Mouse (Mus musculus): Measurements from ENCODE around the gene Kcnj4. TPM values are rescaled to one million over a fixed set of nuclear protein-coding genes. Genes with fewer than 3 reads are reported as not detected.

The Kcnj4 gene
- total RNA-seq, 2 experiments from 2014 or later, result 87.2 to 88.5 TPM

- DNase-seq (ENCODE audit: low spot score in 2 of 2), result no peak
These were observed 8.9 kb upstream of the Kcnj4 start for GRCm38 (mm10) chr15:79513940-79514339.

- DNase-seq (ENCODE audit: low spot score in 2 of 2), result peak; percentile 73 to 89
These were observed 6.7 kb upstream of the Kcnj4 start for GRCm38 (mm10) chr15:79511553-79512320.

- DNase-seq (ENCODE audit: low spot score in 2 of 2), result no peak
These were observed 5.4 kb upstream of the Kcnj4 start for GRCm38 (mm10) chr15:79510425-79510824.

- no peak for DNase-seq (ENCODE audit: low spot score in 2 of 2)
These were observed 5.0 kb upstream of the Kcnj4 start for GRCm38 (mm10) chr15:79509998-79510397.

GRCm38 (mm10) chr15:79507055-79507828 is 2.2 kb upstream of the Kcnj4 start:
- no peak for DNase-seq (ENCODE audit: low spot score in 2 of 2)

- no peak for DNase-seq (ENCODE audit: low spot score in 2 of 2)
These were observed 1.4 kb upstream of the Kcnj4 start for GRCm38 (mm10) chr15:79506460-79506859.

- DNase-seq (ENCODE audit: low spot score in 2 of 2), result peak; percentile 71 to 81
These were observed 709 bp upstream of the Kcnj4 start for GRCm38 (mm10) chr15:79505616-79506283.

- DNase-seq (ENCODE audit: low spot score in 2 of 2), result peak in 1 of 2 experiments; percentile 53
These were observed 1.6 kb downstream of the Kcnj4 start for GRCm38 (mm10) chr15:79503438-79503837.

GRCm38 (mm10) chr15:79502891-79503341 is 2.1 kb downstream of the Kcnj4 start:
- DNase-seq (ENCODE audit: low spot score in 2 of 2), result peak; percentile 85 to 88

GRCm38 (mm10) chr15:79500110-79500509 is 4.9 kb downstream of the Kcnj4 start:
- DNase-seq (ENCODE audit: low spot score in 2 of 2), result no peak

GRCm38 (mm10) chr15:79493527-79493926 is 11.5 kb downstream of the Kcnj4 start:
- DNase-seq (ENCODE audit: low spot score in 2 of 2), result peak in 1 of 2 experiments; percentile 55

GRCm38 (mm10) chr15:79489463-79489862 is 15.6 kb downstream of the Kcnj4 start:
- no peak for DNase-seq (ENCODE audit: low spot score in 2 of 2)

- DNase-seq (ENCODE audit: low spot score in 2 of 2), result peak in 1 of 2 experiments; percentile 29
These were observed 23.8 kb downstream of the Kcnj4 start for GRCm38 (mm10) chr15:79481181-79481688.

GRCm38 (mm10) chr15:79477227-79477626 is 27.8 kb downstream of the Kcnj4 start:
- no peak for DNase-seq (ENCODE audit: low spot score in 2 of 2)

- DNase-seq (ENCODE audit: low spot score in 2 of 2), result peak; percentile 47 to 73
These were observed 31.2 kb downstream of the Kcnj4 start for GRCm38 (mm10) chr15:79473638-79474355.

- DNase-seq (ENCODE audit: low spot score in 2 of 2), result no peak
These were observed 32.0 kb downstream of the Kcnj4 start for GRCm38 (mm10) chr15:79473042-79473441.

- DNase-seq (ENCODE audit: low spot score in 2 of 2), result peak in 1 of 2 experiments; percentile 54
These were observed 33.9 kb downstream of the Kcnj4 start for GRCm38 (mm10) chr15:79471095-79471494.

GRCm38 (mm10) chr15:79470583-79470982 is 34.5 kb downstream of the Kcnj4 start:
- DNase-seq (ENCODE audit: low spot score in 2 of 2), result no peak

- no peak for DNase-seq (ENCODE audit: low spot score in 2 of 2)
These were observed 35.5 kb downstream of the Kcnj4 start for GRCm38 (mm10) chr15:79469577-79469976.

- peak; percentile 67 to 92 for DNase-seq (ENCODE audit: low spot score in 2 of 2)
These were observed 38.3 kb downstream of the Kcnj4 start for GRCm38 (mm10) chr15:79466601-79467286.
